Mouse (Mus musculus): ENCODE measurements at regions not wholly inside any gene's neighbourhood (a gene's known extent, or its start where the extent isn't known, plus 50 kb on each side); places are given as distances from the start of the nearest gene placed in this dataset.
"Not testable (repeated sequence)": the region's sequence is repeated elsewhere in the genome, so short reads cannot be mapped to it uniquely, and the experiment has no call there.

- DNase-seq, result peak in 1 of 2 experiments; percentile 18
Measured at GRCm38 (mm10) chr6:50822236-50823151, 168.3 kb upstream of the Npvf start.

- peak in 1 of 2 experiments; percentile 41 for DNase-seq
Measured at GRCm38 (mm10) chr6:50823220-50823910, 169.1 kb upstream of the Npvf start.

- DNase-seq, result no peak
Measured at GRCm38 (mm10) chr6:50824466-50824865, 170.2 kb upstream of the Npvf start.

GRCm38 (mm10) chr6:50831725-50832124, 177.5 kb upstream of the Npvf start:
- no peak for DNase-seq

GRCm38 (mm10) chr6:50835997-50836625, 181.9 kb upstream of the Npvf start:
- DNase-seq, result no peak

GRCm38 (mm10) chr6:50840826-50841225, 186.6 kb upstream of the Npvf start:
- no peak for DNase-seq

GRCm38 (mm10) chr6:50845246-50845645, 191.0 kb upstream of the Npvf start:
- DNase-seq, result not testable (repeated sequence)

- DNase-seq, result no peak
Measured at GRCm38 (mm10) chr6:50846740-50847516, 192.7 kb upstream of the Npvf start.

- no peak for DNase-seq
Measured at GRCm38 (mm10) chr6:50847548-50847947, 193.3 kb upstream of the Npvf start.

GRCm38 (mm10) chr6:50859162-50859561, 204.9 kb upstream of the Npvf start:
- DNase-seq, result peak in 1 of 2 experiments; percentile 7

GRCm38 (mm10) chr6:50877991-50878390, 223.8 kb upstream of the Npvf start:
- no peak for DNase-seq

GRCm38 (mm10) chr6:50882298-50882697, 228.1 kb upstream of the Npvf start:
- DNase-seq, result no peak

GRCm38 (mm10) chr6:50882759-50883158, 228.5 kb upstream of the Npvf start:
- DNase-seq, result no peak

GRCm38 (mm10) chr6:50885031-50885430, 230.8 kb upstream of the Npvf start:
- DNase-seq, result no peak

- no peak for DNase-seq
Measured at GRCm38 (mm10) chr6:50885771-50886360, 231.6 kb upstream of the Npvf start.

GRCm38 (mm10) chr6:50890370-50891204, 236.3 kb upstream of the Npvf start:
- peak; percentile 21 to 41 for DNase-seq

- no peak for DNase-seq
Measured at GRCm38 (mm10) chr6:50891205-50891526, 236.9 kb upstream of the Npvf start.

- DNase-seq, result no peak
Measured at GRCm38 (mm10) chr6:50898792-50899191, 244.6 kb upstream of the Npvf start.

GRCm38 (mm10) chr6:50915166-50916030, 261.2 kb upstream of the Npvf start:
- no peak for DNase-seq

GRCm38 (mm10) chr6:50918248-50918647, 264.0 kb upstream of the Npvf start:
- no peak for DNase-seq

Measured in kidney, postnatal 4 days (tissue).